Mouse (Mus musculus) ovary, adult 2 months (tissue): Measurements from ENCODE around the gene Gosr2. TPM values are rescaled to one million over a fixed set of nuclear protein-coding genes. Genes with fewer than 3 reads are reported as not detected.

Experiments used
- polyA plus RNA-seq: library from polyadenylated mRNA; depleted of rRNA; stranded (reverse); fragments of >200 nt; gene quantifications from 2 replicates; pipeline ENCODE4 v1.2.3, GENCODE M21; 2012; rRNA removed

Gosr2 gene
- 65.2 and 78.2 TPM in 2 replicates for polyA plus RNA-seq

GRCm38 (mm10) chr11:103697565-103698176 is at the start of gene Gosr2:
Gene Gosr2 (minus strand): TSS chr11:103697898.

GRCm38 (mm10) chr11:103649301-103649982 is 48.3 kb downstream of the Gosr2 start, which contains the start of gene Rprml:
Gene Rprml (plus strand): TSS chr11:103649570.

GRCm38 (mm10) chr11:103638790-103639189 is 58.9 kb downstream of the Gosr2 start, which contains the start of gene Lyzl6:
Gene Lyzl6 (minus strand): TSS chr11:103638890.

Other genes with a start within 250 kb of the Gosr2 start
- gene Lrrc37a, start 193.3 kb downstream of the Gosr2 start, polyA plus RNA-seq: not detected in 2 replicates
- not detected in 2 replicates for gene Gm884, start 76.8 kb downstream of the Gosr2 start, polyA plus RNA-seq
- not detected in 2 replicates for gene Lyzl6, start 59.0 kb downstream of the Gosr2 start, polyA plus RNA-seq
- gene Rprml, start 48.3 kb downstream of the Gosr2 start, polyA plus RNA-seq: 0.98 and 2.0 TPM in 2 replicates
- gene Wnt9b, start 51.9 kb upstream of the Gosr2 start, polyA plus RNA-seq: 0.19 and 0.24 TPM in 2 replicates
- gene Wnt3, start 76.3 kb upstream of the Gosr2 start, polyA plus RNA-seq: not detected in 2 replicates